Mouse (Mus musculus): ENCODE data around the gene Sox12. TPM values are rescaled to one million over a fixed set of nuclear protein-coding genes. Genes with fewer than 3 reads are reported as not detected.
"Not testable (repeated sequence)": the region's sequence is repeated elsewhere in the genome, so short reads cannot be mapped to it uniquely, and the experiment has no call there.

The Sox12 gene
- total RNA-seq (2021): 10 to 100 TPM; 11.8 to 15.9 TPM
- long read RNA-seq, experiment 1, full-length matches to known transcripts: 29 of 29 reads
- long read RNA-seq, experiment 1, partial matches to known transcripts: 0 of 29 reads
- long read RNA-seq, experiment 1, other reads (novel, unspliced or antisense): 0 of 29 reads
- long read RNA-seq, experiment 2, full-length matches to known transcripts: 13 of 13 reads
- long read RNA-seq, experiment 2, partial matches to known transcripts: 0 of 13 reads
- long read RNA-seq, experiment 2, other reads (novel, unspliced or antisense): 0 of 13 reads

DNA sequence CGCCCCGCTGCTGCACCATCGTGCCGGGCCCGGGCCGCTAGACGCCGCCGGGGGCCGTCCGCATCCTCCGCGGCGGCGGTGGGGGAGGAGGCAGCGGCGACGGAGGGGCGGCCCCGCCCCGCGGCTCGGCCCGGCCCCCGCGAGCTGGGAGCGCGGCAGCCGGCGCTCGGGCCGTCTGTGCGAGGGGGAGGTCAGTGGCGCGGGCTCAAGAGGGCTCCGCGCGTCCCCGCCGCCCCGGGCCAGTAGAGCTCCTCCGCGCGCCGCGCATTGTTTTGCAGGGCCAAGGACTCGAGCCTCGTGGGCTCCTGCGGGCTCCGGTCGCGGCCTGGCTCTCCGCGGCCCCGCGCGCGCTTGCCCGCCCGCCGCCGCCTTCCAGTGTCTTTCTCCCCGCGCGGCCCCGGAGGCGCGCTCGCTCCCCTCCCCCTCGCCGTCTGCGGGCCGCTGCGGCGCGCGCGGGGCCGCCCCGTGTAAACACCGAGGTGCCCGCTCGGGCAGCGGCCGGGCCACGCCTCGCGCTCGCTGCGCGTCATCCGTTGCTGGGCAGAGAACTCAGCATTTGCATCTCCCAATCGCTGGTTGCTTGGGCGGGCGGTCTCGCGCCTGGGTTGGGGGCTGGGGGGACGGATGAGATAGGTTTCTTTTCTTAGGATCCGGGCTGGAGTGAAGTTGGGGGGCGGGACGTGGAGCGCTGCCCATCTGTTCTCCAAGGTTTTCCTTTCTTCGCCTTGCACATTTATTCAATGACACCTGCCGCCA is at the start of gene Sox12:
TSS of gene Sox12 (minus strand) at position 384 of the 756 bp plus-strand sequence.
- DNase-seq (ENCODE audit: low spot score in 2 of 2): peak; percentile 97 to 99

DNA sequence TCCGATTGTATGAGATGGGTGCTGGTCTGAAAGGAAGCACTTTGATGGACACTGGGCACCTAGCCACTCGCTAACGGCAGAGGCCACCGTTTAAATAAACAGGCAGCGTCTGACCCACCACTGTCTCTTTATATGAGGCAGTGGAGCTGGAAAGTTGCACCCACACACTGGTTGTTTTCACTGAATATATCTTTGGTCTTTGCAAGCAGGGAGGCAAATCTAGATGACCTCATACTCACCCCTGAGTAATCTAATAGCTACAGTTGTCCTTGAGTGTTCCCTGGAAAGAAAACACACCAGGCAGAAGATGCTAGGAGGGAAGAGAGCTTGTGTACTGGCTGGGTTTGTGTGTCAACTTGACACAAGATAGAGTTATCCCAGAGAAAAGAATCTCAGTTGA is 49.6 kb upstream of the Sox12 start:
- no peak for DNase-seq (ENCODE audit: low spot score in 2 of 2)

DNA sequence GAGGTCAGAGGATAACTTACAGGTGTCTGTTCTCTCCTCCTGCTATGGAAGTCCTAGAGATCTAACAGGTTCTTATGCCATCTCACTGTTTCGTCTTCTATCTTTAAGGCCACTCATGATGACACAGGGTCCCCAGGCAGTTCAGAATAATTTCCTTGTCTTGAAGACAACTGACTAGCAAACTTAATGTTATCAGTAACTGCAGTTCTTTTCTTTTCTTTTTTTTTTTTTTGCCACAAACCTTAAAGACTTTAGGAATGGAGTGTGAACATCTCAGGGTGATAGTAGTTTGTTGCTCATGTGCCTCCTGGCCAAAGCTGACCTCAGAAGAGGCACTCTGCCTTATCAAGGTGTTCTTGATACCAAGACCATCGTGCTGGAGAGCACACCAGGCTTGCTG is 48.8 kb upstream of the Sox12 start:
- DNase-seq (ENCODE audit: low spot score in 2 of 2): no peak

DNA sequence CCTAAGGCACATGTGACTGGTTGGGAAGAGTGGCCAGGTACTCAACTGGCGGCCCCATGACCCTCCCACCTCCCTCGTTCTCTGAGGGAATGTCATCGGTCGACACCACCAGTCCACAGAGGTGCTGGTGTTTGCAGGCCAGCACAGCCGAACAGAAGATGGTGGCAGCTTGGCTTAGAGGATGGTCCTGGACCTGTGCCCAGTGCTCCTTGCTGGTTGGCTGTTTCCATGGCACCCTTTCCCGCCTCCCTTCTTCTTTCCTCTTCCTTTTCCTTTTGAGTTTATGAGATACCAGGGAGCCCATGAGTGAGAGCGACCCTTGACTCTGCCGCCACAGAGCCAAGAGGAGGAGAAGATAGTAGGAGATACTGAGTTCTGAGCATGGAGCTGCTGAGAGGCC is 45.4 kb upstream of the Sox12 start:
- DNase-seq (ENCODE audit: low spot score in 2 of 2): no peak

DNA sequence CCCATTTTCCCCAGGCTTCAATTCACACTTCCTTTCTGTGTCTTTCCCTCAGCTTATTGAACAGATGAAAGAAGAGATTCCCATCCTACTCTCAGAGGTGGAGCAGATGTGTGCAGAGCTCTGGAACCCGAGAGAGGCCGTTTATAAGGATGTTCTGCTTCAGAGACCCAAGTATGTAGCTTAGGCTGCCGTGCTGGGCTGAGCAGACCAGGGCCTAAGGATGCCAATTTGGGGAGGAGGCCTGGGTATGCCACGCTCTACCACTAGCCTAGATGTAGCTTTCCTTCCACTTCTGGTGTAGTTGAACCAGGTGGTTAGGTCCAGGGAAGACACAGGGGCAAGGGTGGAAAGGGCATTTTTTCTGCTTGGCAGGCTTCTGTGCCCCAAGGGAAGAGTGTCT is 44.5 kb upstream of the Sox12 start:
- no peak for DNase-seq (ENCODE audit: low spot score in 2 of 2)

DNA sequence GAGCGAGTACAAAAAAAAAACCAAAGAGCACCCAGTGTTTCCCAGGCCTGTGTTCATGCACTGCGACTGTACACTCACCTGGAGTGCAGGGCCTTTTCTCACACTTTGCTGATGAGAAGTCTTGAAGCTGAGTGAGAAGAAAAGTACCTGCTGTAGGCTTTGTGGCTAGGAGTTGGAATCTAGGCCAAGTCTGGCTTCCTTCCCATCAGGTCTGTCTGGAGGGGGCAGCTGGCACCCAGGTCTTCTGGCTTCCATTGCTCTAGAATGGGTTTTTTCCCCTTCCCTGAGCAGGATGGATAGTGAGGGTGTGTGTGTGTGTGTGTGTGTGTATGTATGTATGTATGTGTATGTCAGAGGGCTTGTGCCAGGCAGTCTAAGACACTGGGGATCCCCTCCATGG is 42.0 kb upstream of the Sox12 start:
- DNase-seq (ENCODE audit: low spot score in 2 of 2): no peak

DNA sequence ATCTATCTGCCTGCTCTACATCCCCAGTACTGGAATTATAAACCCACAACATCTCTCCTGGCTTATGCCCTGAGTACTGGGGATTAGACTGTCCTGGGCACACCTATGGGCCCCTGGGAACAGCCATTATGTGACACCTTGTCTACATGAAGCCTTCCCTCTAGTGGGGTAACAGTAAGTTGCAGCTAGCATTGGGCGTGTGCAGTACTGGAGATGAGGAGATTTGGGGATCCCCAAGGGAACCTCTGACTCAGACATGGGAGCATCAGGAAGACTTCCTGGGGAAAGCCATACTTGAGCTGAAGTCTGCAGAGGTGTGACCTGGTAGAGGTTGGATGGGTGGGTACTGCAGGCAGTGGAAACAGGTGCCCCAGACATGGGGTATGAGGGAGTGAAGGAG is 41.1 kb upstream of the Sox12 start:
- no peak for DNase-seq (ENCODE audit: low spot score in 2 of 2)

DNA sequence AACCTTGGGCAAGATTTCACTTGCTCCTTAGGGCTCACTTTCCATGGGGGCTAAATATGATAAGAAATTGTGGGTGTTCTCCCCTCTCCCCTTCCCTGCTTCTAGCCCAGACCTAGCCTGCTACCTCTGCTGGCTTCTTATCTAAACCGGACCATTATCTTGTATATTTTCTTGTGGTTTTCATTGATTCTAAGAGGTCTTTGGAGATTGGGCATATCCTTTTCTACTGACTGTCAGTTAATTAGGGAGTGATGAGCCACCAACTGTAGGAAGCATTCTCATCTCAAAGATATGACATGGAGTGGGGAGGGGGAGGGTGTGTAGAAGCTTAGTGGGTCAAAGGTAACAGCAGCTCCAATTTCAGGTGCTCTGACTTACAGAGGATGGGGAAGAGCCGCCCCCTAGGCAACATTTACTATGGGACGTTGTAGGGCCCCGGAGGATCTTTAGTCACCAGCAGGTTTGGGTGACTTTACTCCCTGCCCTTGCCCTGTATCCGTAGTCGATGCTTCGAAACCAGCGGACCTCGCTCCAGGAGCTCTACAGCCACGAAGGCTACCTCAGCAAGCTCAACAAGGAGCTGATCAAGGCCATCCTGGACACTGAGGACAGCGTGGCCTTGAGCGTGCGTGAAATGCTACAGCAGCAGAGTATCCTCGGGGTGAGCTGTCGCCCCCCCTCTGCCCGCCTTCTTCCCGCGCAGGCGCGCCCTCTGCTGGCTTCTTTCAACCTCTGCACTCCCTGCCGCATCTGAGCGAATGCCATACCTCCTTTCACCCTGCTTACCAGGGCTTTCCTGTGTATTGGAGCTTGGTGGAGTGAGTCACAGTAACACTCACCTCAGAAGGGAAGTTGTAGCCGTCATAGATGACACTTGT is 39.4 kb upstream of the Sox12 start:
- DNase-seq (ENCODE audit: low spot score in 2 of 2): peak; percentile 86 to 89

DNA sequence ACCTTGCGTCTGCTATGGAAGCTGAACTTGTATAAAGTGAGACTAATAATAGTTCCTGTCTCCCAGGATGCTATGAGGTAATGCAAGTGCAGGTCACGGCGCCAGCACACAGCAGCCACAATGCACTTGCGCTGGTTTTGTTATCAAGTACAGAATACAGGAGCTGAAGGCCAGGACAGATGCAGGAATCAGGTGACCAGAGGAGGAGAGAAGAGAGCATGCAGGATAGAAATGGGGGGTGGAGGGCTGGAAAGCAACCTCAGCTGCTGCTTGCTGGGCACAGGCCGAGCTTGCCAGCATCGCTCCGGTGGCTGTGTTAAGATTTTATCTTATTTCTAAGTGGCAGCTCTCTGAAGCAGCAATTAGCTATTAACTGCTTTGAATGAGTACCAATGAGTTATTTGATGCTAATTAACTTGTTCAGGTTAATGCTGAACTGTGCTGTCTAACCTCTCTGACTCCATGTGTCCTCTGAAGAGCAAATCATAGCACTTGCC is 38.6 kb upstream of the Sox12 start:
- no peak for DNase-seq (ENCODE audit: low spot score in 2 of 2)

DNA sequence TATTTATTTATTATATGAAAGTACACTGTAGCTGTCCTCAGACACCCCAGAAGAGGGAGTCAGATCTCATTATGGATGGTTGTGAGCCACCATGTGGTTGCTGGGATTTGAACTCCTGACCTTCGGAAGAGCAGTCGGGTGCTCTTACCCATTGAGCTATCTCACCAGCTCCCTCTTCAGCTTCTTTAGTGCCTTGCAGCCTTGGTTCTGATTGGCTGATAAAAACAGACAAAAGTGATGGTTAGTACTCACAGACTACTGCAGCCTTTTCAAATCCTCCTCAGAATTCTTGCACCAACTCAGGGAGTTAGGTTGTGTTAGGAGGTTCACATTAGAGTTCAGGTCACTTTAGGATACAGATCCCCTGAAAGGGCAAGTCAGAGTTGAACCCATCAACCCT is 30.6 kb upstream of the Sox12 start:
- DNase-seq (ENCODE audit: low spot score in 2 of 2): not testable (repeated sequence)

DNA sequence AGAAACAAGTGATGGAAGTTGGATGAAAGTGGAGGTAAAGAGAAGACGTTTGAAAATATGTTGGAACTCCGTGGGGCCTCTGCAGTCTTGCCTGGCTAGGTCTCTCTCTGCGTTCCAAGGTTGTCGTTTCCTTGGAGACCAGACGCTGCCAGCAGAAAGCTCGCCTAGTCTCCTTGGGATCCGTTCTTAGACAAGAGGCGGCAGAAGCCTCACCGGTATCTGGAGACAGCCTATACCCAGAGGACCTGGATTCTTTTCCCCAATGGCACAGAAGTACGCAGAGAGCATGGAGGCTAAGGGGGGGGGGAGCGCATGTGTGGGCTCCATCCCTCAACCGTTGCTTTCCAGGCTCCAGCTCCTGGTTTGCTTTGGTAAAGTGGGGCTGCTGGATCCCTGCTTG is 29.6 kb upstream of the Sox12 start:
- DNase-seq (ENCODE audit: low spot score in 2 of 2): peak; percentile 36 to 48

DNA sequence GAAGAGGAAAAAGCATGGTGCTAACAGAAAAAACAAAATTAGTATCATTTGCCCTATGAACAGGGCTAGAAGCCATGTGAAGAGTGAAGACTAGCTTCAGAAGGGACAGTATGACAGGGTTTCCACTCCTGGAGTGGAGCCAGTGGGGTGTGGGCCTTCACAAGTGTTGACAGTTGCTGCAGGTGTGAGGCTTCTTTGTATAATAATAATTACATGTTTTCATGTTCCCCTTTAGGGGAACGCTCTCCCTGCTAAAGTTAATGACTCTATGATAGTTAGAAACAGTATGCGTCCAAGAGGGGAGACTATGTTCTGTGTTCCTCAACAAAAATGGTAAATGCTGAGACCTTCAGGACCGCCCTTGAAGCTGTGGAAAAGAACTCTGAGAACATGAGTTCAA is 17.9 kb upstream of the Sox12 start:
- no peak for DNase-seq (ENCODE audit: low spot score in 2 of 2)

DNA sequence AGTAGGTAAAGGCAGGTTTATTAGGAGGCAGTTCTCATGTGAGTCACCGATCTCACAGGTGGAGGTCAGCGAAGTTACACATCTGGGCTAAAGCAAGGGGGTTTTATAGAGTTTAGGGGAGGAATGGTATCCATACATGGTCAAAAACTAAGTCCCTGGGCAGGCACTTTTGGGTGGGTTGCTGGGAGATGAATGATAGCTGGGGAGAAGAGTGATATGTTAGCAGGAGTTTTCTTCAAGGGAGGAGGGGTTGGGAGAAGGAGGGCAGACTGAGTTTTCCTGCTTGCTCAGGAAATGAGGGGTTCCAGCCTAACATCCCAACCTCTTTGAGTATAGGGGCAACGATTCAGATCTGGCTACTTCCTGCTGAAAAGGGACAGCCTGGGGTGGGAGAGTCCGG is 17.4 kb upstream of the Sox12 start, which contains the start of gene 6820408C15Rik:
TSS of gene 6820408C15Rik (plus strand) at position 301 of the 400 bp plus-strand sequence.
- DNase-seq (ENCODE audit: low spot score in 2 of 2): no peak

DNA sequence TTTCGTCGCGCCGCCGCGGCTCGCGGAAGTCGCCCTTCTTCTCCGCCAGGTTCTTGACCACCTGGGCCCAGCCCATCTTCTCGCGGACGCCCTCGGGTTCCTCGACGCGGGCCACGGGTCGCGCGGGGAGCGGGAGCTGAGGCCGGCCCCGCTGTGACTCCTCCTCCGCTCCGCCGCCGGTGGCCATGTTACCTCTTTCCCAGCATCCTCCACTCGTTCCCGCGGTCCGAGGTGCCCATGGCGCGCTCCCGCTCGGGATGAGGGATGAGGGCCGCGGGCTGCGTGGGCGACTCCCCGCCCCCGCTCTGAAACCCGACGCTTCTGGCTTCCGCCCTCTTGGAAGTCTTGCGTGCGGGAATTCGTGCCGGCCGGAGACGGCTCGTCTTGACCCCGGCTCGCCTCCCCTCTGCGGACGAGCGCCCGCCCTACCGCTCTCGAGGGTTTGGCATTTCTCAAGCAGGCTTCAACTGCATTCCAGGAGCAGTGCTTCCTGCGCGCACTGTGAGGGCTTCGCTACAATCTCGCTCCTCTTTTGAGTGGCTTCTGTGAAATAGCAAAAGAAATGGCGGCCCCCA is 16.8 kb upstream of the Sox12 start, which contains the start of gene Zcchc3:
TSS of gene Zcchc3 (minus strand) at position 437 of the 575 bp plus-strand sequence.
- peak; percentile 80 to 86 for DNase-seq (ENCODE audit: low spot score in 2 of 2)

DNA sequence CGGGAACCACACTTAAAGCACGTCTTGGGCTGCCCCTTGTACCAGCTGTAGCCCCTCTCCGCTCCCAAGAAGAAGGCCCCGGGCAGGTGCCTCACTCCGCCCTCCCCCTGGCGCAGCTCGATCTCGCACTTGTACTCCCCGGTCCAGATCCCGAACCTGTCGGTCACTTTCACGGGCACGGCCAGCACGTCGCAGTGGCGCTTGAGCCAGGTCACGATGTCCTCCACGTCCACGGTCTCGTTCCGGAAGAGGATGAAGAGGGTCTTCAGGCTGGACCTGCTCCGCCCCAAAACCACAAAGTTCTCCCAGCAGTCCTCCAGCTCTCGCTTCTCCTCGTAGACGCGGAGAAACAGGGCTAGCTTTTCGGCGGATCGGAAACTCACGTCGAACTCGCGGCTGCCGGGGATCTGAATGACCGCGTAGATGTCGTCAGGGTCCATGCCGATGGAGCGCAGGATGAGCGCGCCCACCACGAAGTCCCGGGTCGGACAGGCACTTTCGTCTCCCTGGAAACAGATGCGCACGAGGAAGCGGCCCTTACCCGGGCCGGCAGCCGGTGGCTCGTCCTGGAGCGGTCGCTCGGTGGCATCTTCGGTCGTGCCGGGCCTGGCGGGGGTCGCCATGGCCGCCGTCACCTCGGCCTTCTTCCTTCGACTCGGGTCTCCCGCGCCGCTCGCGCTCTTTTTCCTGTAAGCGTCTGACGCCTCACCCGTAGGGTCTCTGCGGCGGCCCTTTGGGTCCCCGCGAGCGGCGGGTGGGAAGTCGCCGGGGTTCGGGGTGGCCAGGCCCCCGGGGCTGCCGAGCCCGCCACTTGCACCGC is 16.1 kb upstream of the Sox12 start:
- DNase-seq (ENCODE audit: low spot score in 2 of 2): peak; percentile 11 to 32

DNA sequence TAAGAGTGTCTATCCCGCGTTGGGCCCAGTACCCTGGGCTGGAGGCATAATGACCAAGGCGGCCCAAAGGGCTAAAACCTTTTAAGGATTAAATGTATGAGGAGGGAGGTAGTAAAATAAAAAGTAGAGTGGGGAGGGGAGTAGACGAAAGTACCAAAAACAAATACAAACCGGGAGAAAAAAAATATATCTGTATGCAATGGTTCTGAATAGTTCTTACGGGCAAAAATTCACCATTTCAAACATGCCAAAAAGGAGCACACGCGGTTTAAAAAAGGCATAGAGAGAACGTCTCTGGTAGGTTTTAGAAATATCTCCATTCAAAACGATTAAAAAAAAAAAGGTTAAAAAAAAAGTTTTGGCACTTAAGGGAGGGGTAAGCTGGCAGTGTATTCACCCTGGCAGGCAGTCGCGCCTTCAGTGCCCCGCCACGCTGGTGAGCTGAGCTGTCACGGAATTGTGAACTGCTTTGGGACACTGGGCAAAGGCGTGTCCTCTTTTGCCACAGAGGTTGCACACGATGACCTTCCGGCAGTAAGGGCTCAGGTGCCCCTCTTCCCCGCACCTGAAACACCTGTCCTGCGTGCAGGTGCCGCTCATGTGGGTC is 15.4 kb upstream of the Sox12 start:
- DNase-seq (ENCODE audit: low spot score in 2 of 2): no peak

DNA sequence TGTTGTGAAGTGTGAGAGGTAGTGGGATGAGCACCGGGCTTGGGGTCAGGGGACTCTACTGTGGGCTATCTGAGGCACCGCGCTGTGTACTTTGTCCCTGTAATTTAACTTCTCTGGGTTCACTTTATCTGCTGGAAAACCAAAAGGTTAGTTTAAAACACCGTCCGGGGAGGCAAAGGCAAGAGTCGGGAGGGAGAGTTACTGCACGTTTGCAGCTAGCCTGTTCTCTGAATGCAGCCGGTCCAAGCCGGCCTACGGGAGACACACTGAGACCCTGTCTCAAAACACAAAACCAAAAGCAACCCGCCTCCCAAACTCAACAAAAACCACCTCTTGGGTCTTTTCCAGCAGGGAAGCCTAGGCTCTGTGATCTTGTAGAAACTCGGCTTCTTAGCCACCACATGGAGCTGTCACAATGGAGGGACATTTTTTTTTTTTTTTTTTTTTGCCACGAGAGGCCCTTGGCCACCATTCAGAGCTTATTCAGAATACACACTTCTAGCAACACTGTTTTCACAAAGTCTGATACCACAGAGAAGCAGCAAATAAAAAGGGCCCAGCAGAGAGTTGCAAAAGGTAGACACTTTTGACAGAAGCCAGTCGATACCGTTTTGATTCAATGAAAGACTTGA is 14.8 kb upstream of the Sox12 start:
- DNase-seq (ENCODE audit: low spot score in 2 of 2): no peak

DNA sequence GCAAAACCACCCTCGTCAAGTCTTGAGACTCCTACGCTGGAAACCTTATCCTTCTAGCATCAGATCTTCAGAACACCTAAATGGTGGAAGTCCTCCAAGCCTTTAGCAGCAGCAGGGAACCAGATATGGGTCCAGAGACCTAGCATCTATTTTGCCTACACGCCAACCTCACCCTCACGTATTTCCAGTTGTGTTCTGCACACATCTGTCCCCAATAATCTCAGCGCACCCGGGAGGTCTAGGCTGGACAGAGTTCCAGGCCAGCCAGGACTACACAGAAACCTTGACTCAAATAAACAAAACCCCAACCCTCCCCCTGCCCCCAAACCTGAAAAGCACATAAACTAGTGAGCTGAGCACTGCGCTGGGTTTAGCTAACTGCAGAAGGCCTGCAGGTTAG is 13.6 kb upstream of the Sox12 start:
- no peak for DNase-seq (ENCODE audit: low spot score in 2 of 2)

DNA sequence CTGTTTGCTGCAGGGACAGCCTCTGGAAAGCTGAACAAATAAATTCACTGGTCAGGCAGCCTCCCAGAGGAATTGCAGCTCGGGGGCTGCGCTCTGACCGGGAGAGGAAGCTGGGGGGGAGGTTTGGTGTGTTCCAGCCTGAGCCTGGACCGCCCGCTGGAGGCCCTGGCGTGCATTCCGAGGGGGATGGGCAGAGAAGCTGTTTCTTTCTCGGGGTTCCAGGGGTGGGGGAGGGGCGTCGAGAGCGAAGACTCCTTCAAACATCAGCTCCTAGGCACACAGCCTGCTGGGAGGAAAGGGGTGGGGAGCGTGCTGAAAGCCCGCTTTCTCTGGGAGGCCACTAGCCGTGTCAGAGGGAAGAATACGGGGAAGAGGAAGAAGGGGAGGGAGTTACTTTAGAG is 13.1 kb upstream of the Sox12 start:
- peak; percentile 56 to 68 for DNase-seq (ENCODE audit: low spot score in 2 of 2)

All from left cerebral cortex, adult 18-20 months (tissue).